Mouse (Mus musculus) right cerebral cortex, postnatal 25 days (tissue): Measurements from ENCODE around the gene Cars2.
A peak's percentile ranks its signal among the peaks of the same experiment; 100 is the strongest.
"Not testable (repeated sequence)": the region's sequence is repeated elsewhere in the genome, so short reads cannot be mapped to it uniquely, and the experiment has no call there.

Experiments
- DNase-seq: peaks from one replicate; pipeline ENCODE4 v3.0.0; 2022

The Cars2 gene

GRCm38 (mm10) chr8:11550281-11550948, at the start of gene Cars2:
Gene Cars2, minus strand, starts transcription at chr8:11550783.
- peak; percentile 91 for DNase-seq

- no peak for DNase-seq
These were observed 42.8 kb upstream of the Cars2 start for GRCm38 (mm10) chr8:11593222-11593884.

GRCm38 (mm10) chr8:11592296-11592695, 41.7 kb upstream of the Cars2 start:
- no peak for DNase-seq

DNA sequence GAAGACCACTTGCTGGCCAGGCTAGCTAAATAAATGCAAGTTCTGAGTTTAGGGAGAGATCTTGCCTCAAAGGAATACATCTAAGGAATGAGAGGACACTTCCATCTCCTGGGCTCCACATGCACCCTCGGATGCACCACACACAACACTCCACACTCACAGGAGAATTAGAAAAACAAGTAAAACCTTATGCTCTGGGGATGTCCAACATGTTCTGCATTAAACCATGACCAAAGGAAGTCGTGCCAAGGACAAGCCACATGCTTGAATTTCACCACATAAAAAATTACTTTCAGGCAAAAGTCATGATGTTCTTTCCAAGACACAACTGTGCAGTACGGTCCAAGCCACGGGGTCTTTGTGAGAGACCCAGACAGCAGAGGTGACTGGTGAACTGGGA, 41.3 kb upstream of the Cars2 start:
- no peak for DNase-seq

- no peak for DNase-seq
These were observed 35.8 kb upstream of the Cars2 start for GRCm38 (mm10) chr8:11586374-11586745.

DNA sequence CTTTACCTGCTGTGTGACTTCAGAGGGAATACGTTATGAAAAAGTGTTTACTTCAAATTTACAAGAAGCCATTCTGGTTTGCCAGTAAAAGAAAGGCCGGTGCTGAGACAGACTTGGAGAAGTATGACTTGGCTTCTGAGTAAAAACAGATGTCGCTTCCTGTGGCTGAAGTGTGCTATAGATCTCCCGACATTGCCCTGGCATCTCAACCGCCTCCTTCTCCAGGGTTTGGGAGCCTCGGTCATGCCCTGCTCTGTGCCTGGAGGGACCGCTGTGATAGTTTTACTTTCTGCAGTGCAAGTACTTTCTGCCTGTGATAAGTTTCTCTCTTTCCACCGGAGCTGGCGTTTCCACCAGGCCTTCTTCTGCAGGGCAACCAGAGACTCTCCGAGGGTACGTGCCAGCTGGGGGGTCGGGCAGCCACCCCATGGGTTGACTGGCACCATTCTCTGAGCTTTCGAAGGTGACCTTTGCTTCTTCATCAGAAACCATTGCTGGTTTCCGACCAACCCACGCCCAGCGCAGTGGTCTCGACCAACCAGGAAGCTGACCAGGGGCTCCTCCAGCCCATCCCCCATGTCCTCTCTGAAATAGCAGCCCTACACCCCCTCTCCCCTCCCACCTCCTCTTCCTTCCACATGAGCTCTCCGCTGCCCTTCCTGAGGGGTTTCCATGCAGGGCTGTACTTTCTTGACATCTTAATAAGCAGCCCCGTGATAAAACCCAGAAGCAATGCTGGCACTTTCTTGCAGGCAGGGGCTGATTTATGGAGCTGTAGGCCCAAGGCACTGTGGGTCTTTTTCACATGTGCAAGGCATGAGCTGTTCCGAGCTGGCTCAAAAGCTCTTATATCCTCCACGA, 35.2 kb upstream of the Cars2 start:
- no peak for DNase-seq

GRCm38 (mm10) chr8:11575604-11576384, 25.2 kb upstream of the Cars2 start:
- DNase-seq, result no peak

GRCm38 (mm10) chr8:11574911-11575603, 24.5 kb upstream of the Cars2 start:
- no peak for DNase-seq

DNA sequence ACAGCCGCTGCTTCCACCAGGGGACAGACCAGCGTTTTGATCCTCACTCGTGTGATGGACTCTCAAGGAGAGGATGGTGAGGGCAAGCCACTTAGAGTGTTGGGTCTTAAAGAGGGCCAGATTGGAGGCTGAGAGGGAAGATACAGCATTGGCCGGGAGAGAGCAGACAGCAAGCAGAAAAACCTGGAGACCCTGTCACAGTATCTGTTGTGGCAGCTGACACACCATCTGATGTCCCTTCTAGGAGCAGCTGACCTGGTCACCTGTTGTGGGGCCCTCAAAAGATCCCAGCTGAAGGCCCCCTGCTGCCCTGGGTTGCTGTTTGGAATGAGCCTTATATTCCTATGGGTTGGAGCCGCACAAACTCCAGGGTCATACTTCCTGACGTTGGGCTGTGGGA, 21.8 kb upstream of the Cars2 start:
- no peak for DNase-seq

GRCm38 (mm10) chr8:11571950-11572349, 21.4 kb upstream of the Cars2 start:
- DNase-seq, result no peak

GRCm38 (mm10) chr8:11570742-11571141, 20.2 kb upstream of the Cars2 start:
- no peak for DNase-seq

GRCm38 (mm10) chr8:11569260-11570097, 18.9 kb upstream of the Cars2 start:
- no peak for DNase-seq

GRCm38 (mm10) chr8:11568193-11568592, 17.6 kb upstream of the Cars2 start:
- DNase-seq, result not testable (repeated sequence)

- no peak for DNase-seq
These were observed 14.1 kb upstream of the Cars2 start for GRCm38 (mm10) chr8:11564721-11565120.

DNA sequence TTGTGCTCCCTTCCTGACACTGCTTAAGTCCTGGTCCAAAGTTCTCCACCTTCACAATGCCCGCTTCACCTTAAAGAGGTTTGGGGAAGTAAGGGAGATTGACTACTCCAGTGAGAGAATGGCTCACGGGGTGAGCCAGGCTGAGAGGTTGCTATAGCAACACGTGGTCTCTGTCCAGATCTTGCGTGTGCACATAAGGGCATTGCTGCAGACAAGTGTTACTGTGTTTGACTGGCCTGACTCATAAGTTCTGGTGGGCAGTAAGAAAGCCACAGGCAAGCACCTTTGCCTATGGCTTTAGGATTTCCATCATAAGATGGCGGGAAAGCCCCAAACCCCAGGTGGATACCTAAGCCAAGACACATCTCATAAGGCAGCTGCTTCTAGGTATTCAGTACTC, 13.7 kb upstream of the Cars2 start:
- no peak for DNase-seq

DNA sequence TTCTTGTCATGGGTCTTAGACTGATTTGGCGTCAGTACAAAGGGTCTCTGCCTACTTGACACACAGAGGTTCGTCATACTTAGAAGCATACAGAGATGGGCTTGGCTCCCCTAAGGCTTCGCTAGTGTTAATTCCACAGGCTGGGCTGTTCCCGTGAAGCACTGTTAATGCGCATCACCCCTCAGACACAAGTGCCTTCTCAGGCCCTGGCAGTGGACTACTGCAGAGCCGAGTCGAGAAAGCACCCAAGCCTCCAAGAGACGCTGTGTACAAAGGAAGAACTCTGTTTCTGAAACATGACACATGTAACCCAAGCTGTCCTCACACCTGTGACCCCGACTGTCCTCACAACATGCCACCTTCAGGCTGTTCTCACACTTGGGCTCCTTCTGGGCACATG, 9.6 kb upstream of the Cars2 start:
- DNase-seq, result no peak

GRCm38 (mm10) chr8:11559511-11559910, 8.9 kb upstream of the Cars2 start:
- DNase-seq, result no peak

GRCm38 (mm10) chr8:11557768-11558629, 7.4 kb upstream of the Cars2 start:
- DNase-seq, result peak; percentile 94

- DNase-seq, result peak; percentile 53
These were observed 6.8 kb upstream of the Cars2 start for GRCm38 (mm10) chr8:11557424-11557767.

DNA sequence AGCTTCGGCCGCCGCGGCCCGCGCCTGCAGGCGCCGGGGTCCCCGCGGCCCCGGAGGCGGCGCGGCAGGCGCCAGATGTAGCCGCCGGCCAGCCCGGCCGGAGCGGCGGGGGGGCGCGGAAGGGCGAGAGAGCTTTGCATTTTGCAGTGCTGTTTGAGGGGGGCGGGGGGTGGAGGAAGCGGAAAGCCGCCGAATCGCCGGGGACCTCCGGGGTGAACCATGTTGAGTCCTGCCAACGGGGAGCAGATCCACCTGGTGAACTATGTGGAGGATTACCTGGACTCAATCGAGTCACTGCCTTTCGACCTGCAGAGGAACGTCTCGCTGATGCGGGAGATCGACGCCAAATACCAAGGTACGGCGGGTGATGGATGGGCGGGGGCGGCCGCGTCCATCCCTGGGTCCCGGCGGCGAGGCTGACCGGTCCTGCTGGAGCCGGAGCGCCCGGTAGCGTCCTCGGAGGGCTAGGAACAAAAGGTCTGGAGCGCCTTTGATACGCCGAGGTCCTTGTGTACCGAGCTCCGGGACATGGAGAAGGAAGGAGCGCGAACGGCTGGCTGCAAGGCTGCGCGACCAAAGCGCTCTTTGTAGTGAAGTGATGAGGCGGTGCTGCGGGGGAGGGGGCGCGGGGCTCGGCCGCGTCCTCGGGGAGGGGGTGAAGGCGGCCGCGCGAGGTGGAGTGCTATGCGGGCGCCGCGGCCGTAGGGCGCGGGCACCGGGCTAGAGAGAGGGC, 6.3 kb upstream of the Cars2 start:
- DNase-seq, result peak; percentile 55
